Mouse (Mus musculus): ENCODE data around the gene Thap8.

The Thap8 gene

DNA sequence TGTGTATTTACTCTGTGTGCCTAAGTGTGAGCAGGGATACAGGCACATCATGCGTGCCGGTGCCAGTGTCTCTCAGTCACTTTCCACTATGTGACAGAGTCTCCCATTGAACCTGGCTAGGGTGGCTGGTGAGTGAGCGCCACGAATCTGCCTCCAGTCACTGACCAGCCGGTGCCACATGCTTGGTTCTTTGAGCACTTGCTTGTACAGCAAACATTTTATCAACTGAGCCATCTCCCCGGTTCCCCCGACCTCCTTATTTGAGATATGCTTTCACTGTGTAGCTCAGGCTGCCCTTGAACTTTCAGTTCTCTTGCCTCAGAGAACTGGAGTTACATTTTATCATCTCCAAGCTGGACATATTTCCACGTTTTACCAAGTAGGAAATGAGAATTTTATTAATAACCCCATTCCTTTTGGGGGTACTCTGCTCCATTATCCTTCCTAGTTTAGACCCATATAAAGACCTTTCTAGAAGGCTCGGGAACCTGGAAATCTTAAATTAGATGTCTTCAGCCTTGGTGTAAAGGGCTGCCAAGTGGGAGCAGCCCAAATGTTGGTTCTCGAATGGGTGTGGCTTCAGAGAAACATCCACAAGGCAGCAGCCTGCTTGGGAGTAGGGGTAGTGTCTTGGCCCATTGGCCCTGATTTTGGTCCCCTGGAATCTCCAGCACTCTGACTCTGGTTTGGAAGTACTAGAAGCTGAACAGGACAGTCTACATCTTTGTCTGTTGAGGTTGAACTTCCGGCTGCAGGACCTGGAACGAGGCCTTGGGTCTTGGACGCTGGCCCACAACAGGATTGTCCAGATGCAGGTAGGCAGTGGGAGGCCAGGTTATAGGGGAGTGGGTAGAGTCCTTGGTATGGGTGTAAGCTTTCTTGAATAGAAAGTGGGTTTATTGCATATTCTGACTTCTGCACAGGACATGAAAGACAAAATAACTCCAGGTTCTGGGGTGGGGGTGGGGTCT lies 36.0 kb downstream of the Thap8 start:
- DNase-seq (ENCODE audit: low spot score), result no peak

DNA sequence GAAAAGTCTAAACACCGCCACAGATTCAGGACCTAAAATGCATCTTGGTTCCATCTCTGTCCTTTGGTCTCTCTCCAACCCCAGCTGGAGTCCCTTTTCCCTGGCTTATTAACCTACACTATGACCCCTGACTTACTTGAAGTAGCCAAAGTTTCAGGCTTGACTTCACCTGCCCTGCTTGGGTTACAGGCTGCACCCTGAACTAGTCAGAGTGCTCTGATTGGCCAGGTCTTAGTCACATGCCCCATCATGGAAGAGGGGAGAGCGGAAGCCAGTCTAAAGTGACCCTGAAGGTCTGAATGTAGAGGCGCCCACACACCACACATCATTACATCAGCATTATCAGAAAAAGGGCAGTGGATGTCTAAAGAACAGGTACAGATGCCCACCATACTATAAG lies 38.2 kb downstream of the Thap8 start:
- no peak for DNase-seq (ENCODE audit: low spot score)

DNA sequence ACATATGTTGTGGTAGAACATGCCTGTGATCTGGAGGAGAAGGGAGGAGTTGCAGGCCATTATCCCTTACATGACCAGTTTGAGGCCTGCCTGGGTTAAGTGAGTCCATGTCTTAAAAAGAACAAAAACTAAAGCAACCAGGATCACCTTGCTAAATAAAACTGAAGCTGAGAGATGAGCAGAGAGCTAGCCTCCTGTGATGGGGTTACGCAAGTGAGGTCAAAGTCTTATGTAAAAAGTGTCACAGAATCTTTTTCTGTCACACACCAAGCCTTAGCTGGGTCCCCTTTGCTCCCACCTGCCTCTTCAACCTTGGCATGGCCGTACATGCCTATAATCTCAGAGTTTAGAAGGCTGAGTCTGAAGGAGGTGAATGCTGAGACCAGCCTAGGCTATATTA lies 41.1 kb downstream of the Thap8 start:
- no peak for DNase-seq (ENCODE audit: low spot score)

DNA sequence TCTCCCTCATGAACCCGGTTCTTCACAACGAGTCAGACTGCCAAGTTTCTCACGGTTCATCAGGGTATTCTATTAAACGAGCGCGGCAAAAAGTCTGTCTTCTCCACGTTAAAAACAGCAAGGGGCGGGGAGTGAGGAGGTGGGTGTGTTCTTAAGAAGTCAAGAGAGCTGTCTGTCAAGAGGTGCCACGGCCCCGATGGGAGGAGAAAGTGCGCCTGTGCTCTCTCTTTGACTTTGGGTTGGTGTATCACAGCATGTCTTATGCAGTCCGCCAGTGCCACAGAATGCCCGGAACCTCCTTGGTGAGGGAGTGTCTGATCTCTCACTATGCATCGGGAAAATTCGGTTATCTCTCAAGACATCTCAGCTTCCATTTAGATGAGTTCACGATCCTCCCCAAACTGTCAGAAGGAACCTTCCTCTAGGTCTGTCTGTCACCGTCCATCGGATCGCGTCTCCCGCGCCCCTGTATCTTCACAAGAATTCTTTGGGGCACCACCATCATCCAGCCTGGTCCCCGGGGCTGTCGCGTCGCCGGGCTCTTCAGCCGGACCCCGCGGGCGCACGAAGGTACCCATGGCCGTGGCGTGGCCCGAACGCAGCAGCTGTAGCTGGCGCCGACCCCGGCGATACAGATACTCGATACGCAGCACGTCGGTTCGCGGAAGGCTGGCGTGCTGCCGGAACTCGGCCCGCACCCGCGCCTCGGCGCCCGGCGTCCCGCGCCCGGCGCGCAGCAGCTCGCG lies 41.8 kb downstream of the Thap8 start, which contains the start of gene E130208F15Rik:
Gene E130208F15Rik, plus strand, starts transcription at position 202 of the 746 bp plus-strand sequence.
- DNase-seq (ENCODE audit: low spot score), result peak; percentile 71

DNA sequence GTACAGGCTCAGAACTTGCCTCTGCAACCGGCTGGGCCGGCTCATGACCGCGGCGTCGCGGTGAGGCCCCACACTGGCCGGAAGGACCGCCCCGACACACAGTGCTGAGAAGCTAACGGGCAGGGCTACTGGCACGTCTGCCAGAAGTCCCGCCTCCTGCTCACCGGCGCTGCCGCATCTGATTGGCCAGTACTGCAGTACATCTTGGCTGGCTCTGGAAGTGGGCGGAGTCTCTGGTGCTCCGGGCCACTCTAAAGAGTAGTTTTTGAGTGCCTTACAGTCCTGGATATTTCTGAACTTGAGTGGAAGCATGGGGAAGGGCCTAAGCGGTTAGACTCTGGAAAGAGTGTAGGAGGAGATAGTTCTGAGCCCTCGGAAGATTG lies 42.4 kb downstream of the Thap8 start:
- peak; percentile 98 for DNase-seq (ENCODE audit: low spot score)

DNA sequence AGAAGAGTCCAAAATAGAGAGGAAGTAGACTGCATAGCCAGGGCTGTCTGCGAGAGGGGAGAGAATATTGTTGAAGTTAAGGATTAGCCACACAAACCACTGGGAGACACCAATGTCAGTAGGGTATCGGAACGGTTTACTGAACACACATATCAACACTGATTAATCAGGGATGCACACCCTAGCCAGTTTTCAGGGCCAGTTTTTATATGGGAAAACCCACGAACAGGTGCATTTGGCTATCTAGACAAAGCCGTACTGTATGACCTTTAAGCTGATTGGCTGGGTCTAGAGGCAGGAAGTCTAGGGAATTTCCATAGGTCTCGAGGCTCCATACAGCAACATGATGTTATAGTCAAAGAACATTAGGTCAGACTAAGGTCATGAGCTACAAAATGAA lies 43.0 kb downstream of the Thap8 start:
- no peak for DNase-seq (ENCODE audit: low spot score)

DNA sequence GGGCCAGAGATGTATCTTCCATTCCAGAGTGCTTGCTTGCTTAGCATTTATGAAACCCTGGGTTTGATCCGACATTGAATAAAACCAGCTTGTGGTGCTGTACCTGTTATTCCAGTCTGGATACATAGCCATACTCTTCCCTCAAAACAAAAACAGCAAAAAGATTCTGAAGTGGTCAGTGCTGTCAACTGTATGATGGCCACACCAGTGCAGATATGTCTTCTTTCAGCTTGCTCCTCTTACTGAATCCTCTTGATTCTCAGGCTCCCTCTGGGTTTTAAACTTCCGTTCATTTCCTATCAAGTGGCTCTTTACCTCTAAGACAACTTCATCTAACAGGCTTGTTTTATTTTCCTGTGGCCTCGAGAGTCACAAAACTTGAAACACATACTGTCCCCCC lies 43.9 kb downstream of the Thap8 start, which contains the start of gene Sdhaf1:
Gene Sdhaf1, minus strand, starts transcription at position 101 of the 400 bp plus-strand sequence.
- no peak for DNase-seq (ENCODE audit: low spot score)

DNA sequence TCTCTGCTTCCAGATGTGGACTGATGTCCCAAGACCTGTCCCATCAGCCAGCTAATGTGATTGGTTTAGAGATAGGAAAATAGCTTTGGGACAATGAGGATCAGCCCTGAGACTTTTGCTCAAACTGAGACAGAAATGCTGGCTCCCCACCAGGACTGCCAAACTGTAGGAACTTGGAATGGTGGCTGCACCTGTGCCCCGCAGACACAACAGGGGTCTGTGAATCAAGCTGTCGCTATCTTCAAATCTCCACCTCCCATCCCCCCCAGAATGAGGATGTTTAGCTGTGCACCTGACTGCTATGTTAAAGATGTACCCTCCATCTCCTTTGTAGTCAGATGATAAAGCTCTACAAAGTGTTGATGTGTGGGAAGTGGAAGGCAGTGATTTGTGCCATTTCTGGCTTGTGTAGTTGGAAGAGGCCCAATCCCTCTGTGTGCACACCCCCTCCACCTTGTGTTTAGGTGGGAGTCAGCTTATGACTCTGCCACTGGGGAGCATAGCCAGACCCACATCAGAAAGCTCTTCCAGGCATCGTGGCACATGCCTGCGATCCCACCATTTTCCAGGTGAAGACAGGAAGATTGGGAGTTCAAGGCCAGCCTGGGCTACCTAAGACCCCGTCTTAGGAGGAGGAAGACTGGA lies 44.5 kb downstream of the Thap8 start:
- no peak for DNase-seq (ENCODE audit: low spot score)

DNA sequence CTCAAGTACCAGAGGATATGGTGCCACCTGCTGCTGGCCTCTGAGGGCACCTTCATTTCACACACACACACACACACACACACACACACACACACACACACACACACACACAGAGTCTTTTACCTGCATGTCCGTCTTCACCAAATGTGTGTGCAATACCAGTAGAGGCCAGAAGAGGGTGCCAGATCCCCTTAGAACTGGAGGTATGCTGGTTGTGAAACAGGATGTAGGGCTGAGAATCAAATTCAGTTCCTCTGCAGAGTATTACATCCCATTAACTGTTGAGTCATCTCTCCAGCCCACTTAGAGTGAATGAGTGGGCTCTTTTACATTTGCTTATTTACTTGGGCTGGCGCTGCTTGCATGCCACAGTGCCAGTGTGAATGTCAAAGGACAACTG lies 45.5 kb downstream of the Thap8 start:
- DNase-seq (ENCODE audit: low spot score), result peak; percentile 72

DNA sequence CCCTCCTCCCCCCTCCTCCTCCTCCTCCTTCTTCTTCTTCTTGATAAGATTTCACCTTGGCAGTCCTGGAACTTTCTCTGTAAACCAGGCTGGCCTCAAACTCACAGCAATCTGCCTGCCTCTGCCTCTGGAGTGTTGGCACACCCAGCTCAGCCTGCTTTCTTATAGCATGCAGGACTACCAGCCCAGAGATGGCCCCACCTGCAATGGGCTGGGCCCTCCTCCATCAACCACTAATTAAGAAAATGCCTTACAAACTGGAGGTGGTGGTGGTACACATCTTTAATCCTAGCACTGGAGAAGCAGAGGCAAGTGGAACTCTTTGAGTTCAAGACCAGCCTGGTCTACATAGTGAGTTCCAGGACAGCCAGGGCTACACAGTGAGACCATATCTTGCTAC lies 46.5 kb downstream of the Thap8 start:
- no peak for DNase-seq (ENCODE audit: low spot score)

DNA sequence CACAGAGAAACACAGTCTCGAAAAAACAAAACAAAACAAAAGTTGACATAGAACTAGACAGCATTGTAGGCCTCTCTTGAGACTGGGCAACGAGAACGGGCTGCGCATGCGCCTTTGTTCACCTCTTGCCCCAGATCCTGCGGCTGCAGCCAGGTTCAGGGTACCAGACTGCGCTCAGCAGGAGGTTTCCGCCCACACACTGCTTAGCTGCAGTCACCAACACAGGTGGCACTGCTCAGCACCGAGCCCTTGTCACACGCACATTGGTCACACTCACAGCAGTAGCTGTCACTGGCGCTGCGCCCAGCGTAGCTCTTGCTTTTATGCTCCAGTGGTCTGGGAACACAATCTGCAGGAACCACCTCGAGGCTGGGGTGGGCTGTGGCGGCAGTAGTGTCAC lies 47.2 kb downstream of the Thap8 start:
- DNase-seq (ENCODE audit: low spot score), result no peak

DNA sequence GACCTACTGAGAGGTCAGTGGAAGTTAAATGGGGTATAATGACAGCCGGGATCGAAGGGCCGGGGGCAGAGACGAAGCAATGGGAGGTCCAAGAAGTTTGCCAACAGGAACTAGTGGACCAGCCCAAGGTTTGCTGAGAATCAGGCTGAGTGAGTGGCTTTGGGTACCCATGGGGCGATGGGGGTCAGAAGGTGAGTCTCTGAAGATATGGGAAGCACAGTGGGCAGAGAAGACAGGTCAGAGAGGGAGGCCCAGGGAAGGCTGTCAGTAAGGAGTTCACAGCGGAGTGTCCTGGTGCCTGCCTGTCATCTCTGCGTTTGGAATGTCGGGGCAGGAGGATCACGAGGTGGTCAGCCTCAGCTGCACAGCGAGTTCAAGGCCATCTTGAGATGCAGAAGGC lies 48.5 kb downstream of the Thap8 start:
- DNase-seq (ENCODE audit: low spot score), result no peak

DNA sequence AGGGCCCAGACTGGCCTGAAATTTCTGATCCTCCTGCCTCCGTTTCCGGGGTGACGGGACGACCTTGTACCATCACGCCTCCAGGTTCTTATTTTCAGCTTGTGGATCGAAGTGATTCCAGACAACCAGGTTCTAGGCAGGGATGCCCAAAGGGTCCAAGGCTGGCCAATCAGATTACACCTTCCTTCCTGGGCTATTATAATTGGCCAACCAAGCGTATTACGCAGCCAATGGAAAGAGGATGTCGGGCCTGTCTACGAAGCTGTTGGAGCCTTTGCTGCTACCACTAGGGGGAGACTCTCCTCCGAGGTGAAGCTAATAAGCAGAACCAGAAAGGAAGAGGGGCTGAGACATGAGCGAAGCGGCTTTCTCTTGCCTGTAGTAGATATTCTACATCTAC lies 52.0 kb downstream of the Thap8 start:
- DNase-seq (ENCODE audit: low spot score), result peak; percentile 77

DNA sequence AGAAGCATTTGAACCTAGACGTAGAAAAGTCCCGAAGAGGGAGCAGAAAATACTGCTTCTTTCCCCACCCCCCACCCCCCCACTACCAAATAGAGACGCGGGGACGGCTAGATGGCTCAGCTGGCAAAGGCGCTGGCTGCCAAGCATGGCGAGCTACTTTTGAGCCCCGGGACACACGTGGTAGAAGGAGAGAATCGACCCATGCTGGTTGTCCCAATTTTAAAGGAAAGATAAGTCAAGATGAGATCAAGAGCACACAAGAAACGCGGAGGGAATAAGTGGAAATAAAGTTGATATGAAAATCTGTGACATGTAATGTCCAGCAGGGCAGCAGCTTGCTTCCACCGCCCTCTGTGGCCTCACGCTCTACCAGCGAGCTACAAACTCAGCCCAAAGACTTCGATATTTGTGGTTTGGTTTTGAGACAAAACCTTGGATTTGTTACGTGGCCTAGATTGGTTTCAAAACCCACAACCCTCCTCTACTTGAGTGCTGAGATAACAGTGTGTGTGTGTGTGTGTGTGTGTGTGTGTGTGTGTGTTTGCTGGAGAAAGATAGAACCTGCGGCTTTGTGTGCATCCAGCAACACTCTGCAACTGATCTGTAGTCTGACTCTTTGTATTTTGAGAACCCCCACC lies 52.8 kb downstream of the Thap8 start:
- DNase-seq (ENCODE audit: low spot score), result no peak

DNA sequence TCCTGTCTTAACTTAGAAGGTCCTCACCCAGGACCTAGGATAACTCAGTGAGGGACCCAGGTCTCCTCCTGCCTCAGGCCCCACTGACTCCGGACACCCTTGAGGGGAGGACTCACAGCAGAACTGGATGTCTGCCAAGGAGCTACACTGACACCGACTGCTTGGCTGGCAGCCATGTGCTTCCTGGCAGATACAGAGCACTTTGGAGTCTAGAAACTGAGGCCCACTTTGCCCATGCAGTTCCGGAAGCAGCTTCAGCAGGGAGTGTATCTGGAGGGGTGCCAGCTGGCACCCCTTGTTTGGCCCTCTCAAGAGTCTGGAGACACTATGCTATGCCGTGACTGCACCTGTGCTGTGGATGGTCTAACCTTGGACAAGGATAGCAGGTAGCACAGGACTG lies 53.5 kb downstream of the Thap8 start:
- peak; percentile 75 for DNase-seq (ENCODE audit: low spot score)

DNA sequence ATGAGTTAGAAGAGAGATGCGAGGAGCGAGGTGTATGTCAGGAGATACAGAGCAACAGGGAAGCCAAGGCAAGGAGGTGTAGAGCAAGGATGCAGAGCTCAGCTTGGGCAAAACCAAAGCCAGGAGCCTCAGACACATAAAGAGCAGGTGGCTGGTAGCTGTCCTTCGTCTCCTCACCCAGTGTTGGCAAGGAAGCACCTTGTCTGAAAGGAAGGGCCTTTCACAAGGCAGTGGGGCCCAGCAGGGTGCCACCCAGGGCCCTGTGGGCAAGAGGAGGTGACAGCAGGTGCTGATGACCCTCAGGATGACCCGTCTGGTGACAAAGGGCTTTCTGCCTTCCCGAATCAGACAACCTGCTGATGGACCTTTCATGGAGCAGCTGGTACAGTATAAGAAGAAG lies 54.7 kb downstream of the Thap8 start:
- DNase-seq (ENCODE audit: low spot score), result no peak

DNA sequence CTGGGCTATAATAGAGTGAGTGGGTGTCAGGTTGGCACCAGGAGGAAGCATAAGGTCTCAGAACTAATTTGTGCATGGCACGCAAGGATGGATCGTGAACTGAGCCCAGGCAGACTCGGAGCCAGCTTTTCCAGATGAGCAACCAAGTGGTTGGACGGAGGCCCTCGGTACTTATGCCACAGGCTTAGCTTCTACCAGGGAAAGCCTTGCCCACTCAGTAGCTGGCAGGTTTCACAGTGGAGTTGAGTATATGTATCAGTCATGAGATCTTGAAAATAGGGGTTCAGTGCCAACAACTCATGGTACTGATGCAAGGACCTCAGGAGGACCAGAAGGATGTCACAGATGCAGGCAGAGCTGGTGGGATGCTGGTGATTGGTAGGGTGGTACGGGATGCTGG lies 55.8 kb downstream of the Thap8 start:
- no peak for DNase-seq (ENCODE audit: low spot score)

DNA sequence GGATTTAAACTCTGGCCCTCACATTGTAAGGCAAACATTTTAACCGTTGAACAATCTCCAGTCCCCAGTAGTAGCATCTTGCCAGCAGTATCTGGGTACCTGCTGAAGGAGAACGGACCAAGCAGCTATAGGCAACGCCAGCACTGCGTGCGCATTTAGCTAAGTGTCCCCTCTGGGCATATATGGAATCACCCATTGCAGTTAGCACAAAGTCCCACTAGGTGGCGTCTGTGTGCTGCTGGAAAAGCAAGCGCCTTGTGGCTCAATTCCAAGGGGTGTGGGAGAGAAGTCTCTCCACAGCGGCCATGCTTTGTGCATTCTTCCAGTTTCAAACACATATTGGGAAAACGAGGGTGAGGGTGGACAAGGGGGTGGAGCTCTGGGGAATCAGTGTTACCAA lies 56.5 kb downstream of the Thap8 start:
- peak; percentile 93 for DNase-seq (ENCODE audit: low spot score)

DNA sequence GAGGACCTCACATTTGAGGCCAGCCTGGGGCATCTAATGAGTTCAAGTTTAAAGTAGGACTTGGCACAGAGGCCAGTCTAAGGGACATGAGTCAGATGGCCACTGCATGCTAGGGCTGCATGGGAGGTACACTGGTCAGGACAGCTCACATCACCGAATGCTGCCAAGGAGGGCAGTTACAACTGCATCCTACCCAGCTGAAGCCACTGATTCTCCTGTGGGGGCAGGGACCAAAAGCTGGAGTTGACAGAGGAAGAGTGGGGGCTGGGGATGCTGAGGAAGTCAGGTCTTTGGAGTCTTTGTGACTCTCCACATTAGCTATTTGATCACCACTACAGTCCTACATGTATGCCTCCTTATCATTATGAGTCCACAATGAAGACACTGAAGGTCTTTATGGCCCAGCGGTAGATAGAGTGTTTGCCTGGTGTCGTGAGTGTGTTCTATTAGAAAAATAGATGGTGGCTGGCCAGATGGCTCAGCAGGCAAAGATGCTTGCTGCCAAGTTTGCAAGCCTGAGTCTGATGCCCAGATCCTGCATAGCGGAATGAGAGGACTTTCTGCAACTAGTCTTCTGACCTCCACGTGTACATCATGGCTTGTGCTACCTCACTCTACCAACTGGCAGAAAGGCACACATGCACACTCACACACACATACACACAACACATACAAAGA lies 59.7 kb downstream of the Thap8 start:
- no peak for DNase-seq (ENCODE audit: low spot score)
